Mouse (Mus musculus): ENCODE measurements around the gene March7. TPM values are rescaled to one million over a fixed set of nuclear protein-coding genes. Genes with fewer than 3 reads are reported as not detected.

The March7 gene
- polyA plus RNA-seq, 1 experiment: 34.8 TPM

DNA sequence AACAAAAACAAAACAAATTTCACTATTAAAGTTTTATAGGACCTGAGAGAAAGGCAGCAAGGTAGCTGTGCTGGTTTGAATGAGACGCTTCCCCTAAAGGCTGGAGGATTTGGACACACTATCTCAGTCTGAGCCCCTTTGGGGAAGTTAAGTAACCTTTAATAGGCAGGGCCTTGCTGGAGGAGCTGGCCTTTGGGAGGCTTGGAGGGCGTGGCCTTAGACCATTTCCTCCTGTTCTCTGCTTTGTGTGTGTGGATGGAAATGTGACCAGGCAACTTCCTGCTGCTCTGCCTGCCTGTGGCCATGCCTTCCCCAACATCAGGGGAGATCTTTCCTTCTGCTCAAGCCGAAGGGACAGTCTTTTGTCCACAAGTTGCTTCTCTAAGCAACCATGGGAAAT, 88.6 kb downstream of the March7 start:
- no peak overlapping the region for H3K27ac ChIP-seq (ENCODE audit: insufficient read depth, low read length)
- no peaks in the 10 kb centered on the region for H3K4me1 ChIP-seq (ENCODE audit: control insufficient read depth, insufficient read depth, low read length)
- H3K4me3 ChIP-seq (ENCODE audit: insufficient read depth, low read length): no peak overlapping the region
- no peak for TF ChIP-seq POLR2A (IDR thresholded peaks at IDR 0.05; ENCODE audit: extremely low read depth, insufficient read depth, low read length)
- TF ChIP-seq CTCF (IDR thresholded peaks at IDR 0.05; ENCODE audit: extremely low read depth, insufficient read depth, low read length): no peak

DNA sequence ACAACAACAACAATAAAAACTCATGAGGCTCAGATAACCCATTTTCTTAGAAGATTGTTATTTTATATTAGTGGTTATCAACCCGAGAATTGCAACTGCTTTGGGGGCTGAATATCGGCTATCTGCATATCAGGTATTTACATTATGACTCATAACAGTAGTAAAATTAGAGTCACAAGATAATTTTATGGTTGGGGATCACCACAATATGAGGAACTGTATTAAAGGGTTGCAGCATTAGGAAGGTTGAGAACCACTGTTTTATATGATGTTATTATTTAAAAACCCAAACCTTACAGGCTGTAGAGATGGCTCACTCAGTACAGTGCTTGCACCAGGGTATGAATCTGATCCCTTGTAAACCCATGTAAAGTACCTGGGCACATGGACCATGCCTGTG, 89.6 kb downstream of the March7 start:
- Histone ChIP-seq H3K27ac (ENCODE audit: insufficient read depth, low read length) (no peak overlapping the region), H3K4me3 (ENCODE audit: insufficient read depth, low read length) (no peak overlapping the region), H3K4me1 (ENCODE audit: control insufficient read depth, insufficient read depth, low read length) (no peaks in the 10 kb centered on the region)
- no peak for TF ChIP-seq CTCF (IDR thresholded peaks at IDR 0.05; ENCODE audit: extremely low read depth, insufficient read depth, low read length)
- no peak for TF ChIP-seq POLR2A (IDR thresholded peaks at IDR 0.05; ENCODE audit: extremely low read depth, insufficient read depth, low read length)

Other genes starting within 250 kb of the March7 start
- 26.5 and 31.1 TPM in 2 replicates for gene Baz2b, start within 50 bp of the March7 start, polyA plus RNA-seq (2012; rRNA removed)
- gene Cd302, start 74.6 kb downstream of the March7 start, polyA plus RNA-seq (2012; rRNA removed): 23.6 and 24.7 TPM in 2 replicates
- 0.79 and 1.1 TPM in 2 replicates for gene Ly75, start 173.4 kb downstream of the March7 start, polyA plus RNA-seq (2012; rRNA removed)

All from cortical plate, adult 2 months (tissue).